Mouse (Mus musculus) brain, embryonic 14.5 days (tissue): Measurements from ENCODE around the gene Kif5c. TPM values are rescaled to one million over a fixed set of nuclear protein-coding genes. Genes with fewer than 3 reads are reported as not detected.

Experiments
- DNase-seq: peaks from one replicate; pipeline ENCODE4 v3.0.0-alpha.2; 2011; ENCODE audit warnings: low read depth
- CTCF ChIP-seq: fragments of 200-500 bp; IDR thresholded peaks from 2 replicates; pipeline ENCODE4 v1.5.1; 2012; ENCODE audit warnings: inconsistent platforms, mild to moderate bottlenecking, moderate library complexity, borderline replicate concordance; ENCODE audit not compliant: insufficient read depth, insufficient read length; ENCODE audit errors: extremely low read depth
- POLR2A ChIP-seq: fragments of 200-500 bp; IDR thresholded peaks from 2 replicates; pipeline ENCODE4 v1.6.1; 2012; ENCODE audit warnings: mild to moderate bottlenecking, inconsistent platforms, borderline replicate concordance; ENCODE audit not compliant: poor library complexity, insufficient read depth, insufficient read length, severe bottlenecking; ENCODE audit errors: extremely low read depth
- polyA plus RNA-seq: library from polyadenylated mRNA; depleted of rRNA; stranded (reverse); fragments of >200 nt; gene quantifications from 2 replicates; pipeline ENCODE4 v1.2.3, GENCODE M21; 2012

Kif5c gene
- polyA plus RNA-seq, 1 experiment: 253 TPM

- TF ChIP-seq CTCF (no peak), POLR2A (no peak)
- DNase-seq: no peak
Measured at GRCm38 (mm10) chr2:49776407-49776806, 157.3 kb downstream of the Kif5c start.

DNA sequence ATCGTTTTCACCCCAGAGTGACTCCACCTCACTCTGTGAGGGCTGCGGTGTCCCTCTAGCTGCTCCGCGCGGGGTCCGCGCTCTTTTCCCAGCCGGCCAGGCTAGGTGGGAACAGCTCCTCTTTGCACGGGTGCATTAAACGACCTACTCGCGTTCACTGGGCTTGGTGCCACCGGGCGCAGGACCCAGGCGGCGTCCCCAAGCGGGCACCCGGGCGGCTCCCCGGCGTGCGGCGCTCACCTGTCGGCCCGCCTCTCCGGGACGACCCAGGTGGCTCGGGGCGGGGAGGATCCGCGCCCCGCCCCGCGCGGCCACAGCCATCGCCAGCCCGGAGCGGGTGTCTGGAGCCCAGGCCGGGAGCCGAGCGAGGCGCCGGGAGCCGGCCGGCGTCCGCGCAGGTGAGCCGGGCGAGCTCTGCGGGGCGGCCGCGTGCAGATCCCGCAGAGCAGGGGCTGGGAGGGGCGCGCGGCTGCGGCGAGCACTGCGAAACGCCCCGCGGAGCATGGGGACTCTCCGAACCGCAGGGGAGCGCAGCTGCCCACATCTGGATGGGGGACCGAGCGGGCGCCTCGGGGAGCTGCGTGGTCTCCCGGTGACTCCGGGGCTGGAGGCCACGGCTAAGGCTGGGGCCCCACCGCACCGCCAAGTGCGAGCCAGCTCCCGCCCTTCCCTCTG lies 168.4 kb downstream of the Kif5c start, which contains the start of gene Lypd6b:
Gene Lypd6b, plus strand, starts transcription at position 313 of the 675 bp plus-strand sequence.
- no peak for DNase-seq
- TF ChIP-seq CTCF (no peak), POLR2A (no peak)

- TF ChIP-seq POLR2A: no peak
- no peak for TF ChIP-seq CTCF
- no peak for DNase-seq
Measured at GRCm38 (mm10) chr2:49788051-49788418, 168.9 kb downstream of the Kif5c start.

DNA sequence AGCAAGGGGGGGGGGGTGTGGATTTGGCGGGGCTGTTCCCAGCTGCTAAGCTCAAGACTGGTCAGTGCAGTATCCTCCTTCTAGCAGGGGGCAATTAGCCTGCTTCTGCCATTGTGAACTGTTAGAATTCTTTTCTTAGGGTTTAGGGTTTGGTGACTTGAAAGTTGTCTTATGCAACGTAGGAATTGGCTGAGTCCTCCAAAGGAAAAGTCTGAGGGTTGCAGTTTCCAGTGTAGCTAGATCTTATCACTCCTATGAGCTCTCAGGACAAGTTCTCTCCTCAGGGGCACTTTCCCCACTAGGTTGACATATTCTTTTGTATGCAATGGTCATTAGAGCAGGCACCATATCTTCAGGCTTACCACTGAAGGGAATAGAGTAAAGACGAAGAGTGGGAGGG lies 169.5 kb downstream of the Kif5c start:
- TF ChIP-seq POLR2A: no peak
- TF ChIP-seq CTCF: no peak
- DNase-seq: no peak

- TF ChIP-seq CTCF: no peak
- TF ChIP-seq POLR2A: no peak
- DNase-seq: no peak
Measured at GRCm38 (mm10) chr2:49789078-49789477, 170.0 kb downstream of the Kif5c start.

DNA sequence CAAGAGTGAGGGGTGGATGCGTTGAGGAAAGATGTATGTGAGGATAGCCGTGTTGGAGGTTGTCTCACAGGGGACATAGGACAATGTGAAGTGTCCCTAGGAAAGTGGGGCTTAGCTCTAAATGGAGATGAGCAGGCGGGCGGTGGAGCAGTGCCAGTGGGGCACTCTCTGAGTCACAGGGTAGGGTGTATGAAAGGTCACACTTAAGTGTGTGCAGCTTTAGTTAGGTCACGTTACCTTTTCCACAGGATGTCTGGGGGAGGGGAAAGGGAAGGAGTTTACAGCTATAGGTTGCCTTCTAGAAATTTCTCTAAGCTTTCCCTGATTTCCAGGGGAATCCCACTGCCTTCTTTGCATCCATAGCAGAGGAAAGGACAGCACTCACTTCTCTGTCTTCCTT lies 170.4 kb downstream of the Kif5c start:
- TF ChIP-seq POLR2A: no peak
- DNase-seq: no peak

DNA sequence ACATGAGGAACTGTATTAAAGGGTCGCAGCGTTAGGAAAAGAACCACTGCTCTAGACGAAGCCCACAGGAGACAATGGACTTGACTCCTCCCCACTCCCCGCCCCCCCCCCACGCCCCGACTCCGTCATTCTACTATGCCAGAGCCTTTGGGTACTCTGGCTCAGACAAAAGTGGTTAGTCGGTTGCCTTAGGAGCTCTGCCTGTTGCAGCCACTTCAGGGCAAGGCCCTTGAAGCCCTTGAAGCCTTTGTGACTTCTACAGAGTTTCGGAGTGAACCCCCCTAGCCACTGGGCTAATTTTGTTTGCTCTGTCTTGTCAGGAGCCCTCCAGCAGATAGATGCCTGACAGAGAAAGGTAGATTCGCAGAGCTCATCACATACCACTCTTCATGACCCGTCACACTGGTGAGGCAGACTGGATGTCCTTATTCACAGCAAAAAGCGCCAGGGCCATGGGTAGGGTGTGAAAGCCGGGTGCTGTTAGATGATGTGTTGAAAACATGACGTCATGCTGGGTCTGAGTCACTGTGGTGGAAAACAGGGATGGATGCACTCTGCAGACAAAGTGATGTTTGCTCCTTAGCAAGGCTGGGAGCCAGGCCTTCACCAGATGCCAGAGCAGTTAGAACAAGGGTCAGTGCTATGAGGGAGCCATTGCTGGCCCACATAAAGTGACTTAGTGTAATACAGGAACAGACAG lies 178.5 kb downstream of the Kif5c start:
- no peak for DNase-seq
- TF ChIP-seq CTCF (no peak), POLR2A (no peak)

- TF ChIP-seq POLR2A: no peak
- no peak for TF ChIP-seq CTCF
- no peak for DNase-seq
Measured at GRCm38 (mm10) chr2:49804448-49804847, 185.3 kb downstream of the Kif5c start.

GRCm38 (mm10) chr2:49805736-49806371 lies 186.8 kb downstream of the Kif5c start:
- TF ChIP-seq CTCF (no peak), POLR2A (no peak)
- peak; percentile 17 for DNase-seq

GRCm38 (mm10) chr2:49809496-49809895 lies 190.4 kb downstream of the Kif5c start:
- DNase-seq: no peak

GRCm38 (mm10) chr2:49811420-49811819 lies 192.3 kb downstream of the Kif5c start:
- TF ChIP-seq POLR2A (no peak), CTCF (no peak)
- DNase-seq: peak; percentile 15

More at GRCm38 (mm10) chr2:49809496-49809895, 190.4 kb downstream of the Kif5c start:
- TF ChIP-seq CTCF (no peak), POLR2A (no peak)

- TF ChIP-seq POLR2A (no peak), CTCF (peak; percentile 2; the same call in 1 of the 2 replicates)
- DNase-seq: peak; percentile 65
Measured at GRCm38 (mm10) chr2:49811871-49812363, 192.8 kb downstream of the Kif5c start.

GRCm38 (mm10) chr2:49813151-49813550 lies 194.1 kb downstream of the Kif5c start:
- DNase-seq: no peak
- TF ChIP-seq CTCF (no peak), POLR2A (no peak)
